Mouse (Mus musculus) forebrain, embryonic 11.5 days (tissue): ENCODE data around the gene Eya3. TPM values are rescaled to one million over a fixed set of nuclear protein-coding genes. Genes with fewer than 3 reads are reported as not detected.

ENCODE experiments used
- ATAC-seq: fragments of 200-750 bp; cut with Nextera tagmentation; replicated peaks from 2 replicates; pipeline ENCODE4 v1.8.0; 2017; ENCODE audit warnings: moderate TSS enrichment; ENCODE audit not compliant: low FRiP score
- DNase-seq: peaks from one replicate; pipeline ENCODE4 v3.0.0-alpha.2; 2017; ENCODE audit warnings: low spot score
- H3K27ac ChIP-seq: fragments of 300-500 bp; sonication (generic); 2 replicates; pipeline ENCODE4 v1.5.1; 2014; ENCODE audit warnings: low read depth, low read length
- H3K27me3 ChIP-seq: fragments of 300-500 bp; sonication (generic); 2 replicates; pipeline ENCODE4 v1.6.1; 2014; ENCODE audit warnings: mild to moderate bottlenecking, low read length, mixed read lengths; ENCODE audit not compliant: control insufficient read depth, insufficient read depth
- H3K36me3 ChIP-seq: fragments of 300-500 bp; sonication (generic); 2 replicates; pipeline ENCODE4 v1.6.1; 2014; ENCODE audit warnings: mild to moderate bottlenecking, low read length, moderate library complexity, mixed read lengths; ENCODE audit not compliant: control insufficient read depth, insufficient read depth
- H3K4me1 ChIP-seq: fragments of 300-500 bp; sonication (generic); replicated peaks from 2 replicates; pipeline ENCODE4 v1.6.1; 2014; ENCODE audit warnings: low read length, mixed read lengths; ENCODE audit not compliant: control insufficient read depth, insufficient read depth
- H3K4me2 ChIP-seq: fragments of 300-500 bp; sonication (generic); 2 replicates; pipeline ENCODE4 v1.6.1; 2014; ENCODE audit warnings: low read depth, mild to moderate bottlenecking, low read length, moderate library complexity, mixed read lengths; ENCODE audit not compliant: severe bottlenecking
- H3K4me3 ChIP-seq: fragments of 300-500 bp; sonication (generic); 2 replicates; pipeline ENCODE4 v1.5.1; 2014; ENCODE audit warnings: low read depth, low read length
- H3K9ac ChIP-seq: fragments of 300-500 bp; sonication (generic); 2 replicates; pipeline ENCODE4 v1.6.1; 2014; ENCODE audit warnings: low read length
- H3K9me3 ChIP-seq: fragments of 300-500 bp; sonication (generic); 2 replicates; pipeline ENCODE4 v1.6.1; 2016; ENCODE audit warnings: low read length, mixed read lengths; ENCODE audit not compliant: control insufficient read depth
- WGBS: fragments of 180-500 bp; shearing (Covaris S2); extraction: QIAGEN DNeasy Blood & Tissue Kit; methylation state at CpG from one replicate; pipeline ENCODE4 v1.1.7; 2014; 5-methylcytosine and 5-hydroxymethylcytosine counted together
- polyA plus RNA-seq: library from polyadenylated mRNA; unstranded; fragments of >200 nt; fragmentation: Nextera tagmentation; extraction: Ambion mirVana; gene quantifications from 2 replicates; pipeline ENCODE4 v1.2.1, GENCODE M21; 2014

The Eya3 gene
- polyA plus RNA-seq, 1 experiment from 2014 or later, result 31.9 TPM

GRCm38 (mm10) chr4:132624034-132624657 lies 14.6 kb upstream of the Eya3 start:
- Histone ChIP-seq H3K27ac (no peak overlapping the region), H3K9me3 (no peaks in the 10 kb centered on the region), H3K4me2 (no peak overlapping the region), H3K27me3 (no peaks in the 10 kb centered on the region), H3K9ac (no peak overlapping the region), H3K36me3 (no peaks in the 10 kb centered on the region), H3K4me3 (no peak overlapping the region), H3K4me1 (no peaks in the 10 kb centered on the region)
- DNase-seq (no peak), ATAC-seq (no peak)
- 82% methylated on average over 5 of the region's 5 CpGs for WGBS

- peak; percentile 66 for DNase-seq
- Histone ChIP-seq H3K9me3 (no peaks in the 10 kb centered on the region), H3K4me1 (no peaks in the 10 kb centered on the region), H3K4me3 (no peak overlapping the region), H3K27ac (no peak overlapping the region), H3K9ac (no peak overlapping the region), H3K4me2 (no peak overlapping the region), H3K27me3 (no peaks in the 10 kb centered on the region), H3K36me3 (no peaks in the 10 kb centered on the region)
- no peak for ATAC-seq
- 15% methylated on average over 2 of the region's 2 CpGs for WGBS
These were observed 10.0 kb upstream of the Eya3 start for GRCm38 (mm10) chr4:132628830-132629229.

GRCm38 (mm10) chr4:132635971-132636370 lies 2.8 kb upstream of the Eya3 start:
- Histone ChIP-seq H3K4me1 (0 out of 2 replicates have a peak, but pooled peaks cover 2% of the 10 kb centered on the region), H3K9ac (no peak overlapping the region), H3K4me2 (no peak overlapping the region), H3K36me3 (no peaks in the 10 kb centered on the region), H3K9me3 (no peaks in the 10 kb centered on the region), H3K4me3 (no peak overlapping the region), H3K27me3 (no peaks in the 10 kb centered on the region), H3K27ac (no peak overlapping the region)
- WGBS, result 92% methylated on average over 2 of the region's 2 CpGs
- ATAC-seq (no peak), DNase-seq (no peak)

GRCm38 (mm10) chr4:132636554-132636953 lies 2.2 kb upstream of the Eya3 start:
- no peak overlapping the region for H3K27ac ChIP-seq
- no peak for ATAC-seq
- no peaks in the 10 kb centered on the region for H3K9me3 ChIP-seq
- no peak overlapping the region for H3K9ac ChIP-seq
- DNase-seq, result no peak
- 0 out of 2 replicates have a peak, but pooled peaks cover 2% of the 10 kb centered on the region for H3K4me1 ChIP-seq
- no peak overlapping the region for H3K4me2 ChIP-seq
- no peak overlapping the region for H3K4me3 ChIP-seq
- WGBS, result 64% methylated on average over 4 of the region's 4 CpGs
- H3K36me3 ChIP-seq, result no peaks in the 10 kb centered on the region
- no peaks in the 10 kb centered on the region for H3K27me3 ChIP-seq

GRCm38 (mm10) chr4:132639191-132639713 lies 465 bp downstream of the Eya3 start:
- Histone ChIP-seq H3K9ac (peak overlapping the region; percentile 91), H3K27me3 (no peaks in the 10 kb centered on the region), H3K4me2 (peak overlapping the region; percentile 83), H3K9me3 (no peaks in the 10 kb centered on the region), H3K27ac (peak overlapping the region; percentile 66; the same call in 1 of the 2 replicates), H3K36me3 (no peaks in the 10 kb centered on the region), H3K4me3 (peak overlapping the region; percentile 94), H3K4me1 (0 out of 2 replicates have a peak, but pooled peaks cover 2% of the 10 kb centered on the region)
- DNase-seq (peak; percentile 63), ATAC-seq (peak; percentile 57; the same call in 1 of the 2 replicates)
- under 1% methylated on average over 35 of the region's 35 CpGs for WGBS

- Histone ChIP-seq H3K9me3 (no peaks in the 10 kb centered on the region), H3K4me2 (no peak overlapping the region), H3K27ac (no peak overlapping the region), H3K4me3 (no peak overlapping the region), H3K9ac (no peak overlapping the region), H3K36me3 (no peaks in the 10 kb centered on the region), H3K27me3 (no peaks in the 10 kb centered on the region), H3K4me1 (no peaks in the 10 kb centered on the region)
- 87% methylated on average over 7 of the region's 7 CpGs for WGBS
- DNase-seq, result no peak
- no peak for ATAC-seq
These were observed 8.7 kb downstream of the Eya3 start for GRCm38 (mm10) chr4:132647439-132647838.

- DNase-seq (no peak), ATAC-seq (no peak)
- H3K9ac ChIP-seq, result no peak overlapping the region
- 78% methylated on average over 6 of the region's 6 CpGs for WGBS
- no peaks in the 10 kb centered on the region for H3K27me3 ChIP-seq
- H3K4me2 ChIP-seq, result no peak overlapping the region
- H3K4me1 ChIP-seq, result no peaks in the 10 kb centered on the region
- no peak overlapping the region for H3K4me3 ChIP-seq
- no peaks in the 10 kb centered on the region for H3K9me3 ChIP-seq
- H3K27ac ChIP-seq, result no peak overlapping the region
- no peaks in the 10 kb centered on the region for H3K36me3 ChIP-seq
These were observed 10.6 kb downstream of the Eya3 start for GRCm38 (mm10) chr4:132649271-132649999.

GRCm38 (mm10) chr4:132652842-132653241 lies 14.1 kb downstream of the Eya3 start:
- no peak overlapping the region for H3K4me2 ChIP-seq
- H3K9me3 ChIP-seq, result no peaks in the 10 kb centered on the region
- H3K27ac ChIP-seq, result no peak overlapping the region
- H3K4me1 ChIP-seq, result no peaks in the 10 kb centered on the region
- H3K36me3 ChIP-seq, result 0 out of 2 replicates have a peak, but pooled peaks cover 3% of the 10 kb centered on the region
- H3K9ac ChIP-seq, result no peak overlapping the region
- DNase-seq (no peak), ATAC-seq (no peak)
- 73% methylated on average over 4 of the region's 4 CpGs for WGBS
- H3K4me3 ChIP-seq, result no peak overlapping the region
- no peaks in the 10 kb centered on the region for H3K27me3 ChIP-seq
